Mouse (Mus musculus) embryonic fibroblast, embryonic 13.5 days (primary cell): Measurements from ENCODE around the gene C8g.

Experiments
- CTCF ChIP-seq: IDR thresholded peaks from 2 replicates; pipeline ENCODE4 v1.5.1; 2011; ENCODE audit warnings: mild to moderate bottlenecking, control low read depth, low read length, moderate library complexity, borderline replicate concordance; ENCODE audit not compliant: insufficient read depth
- POLR2A ChIP-seq: IDR thresholded peaks from 2 replicates; pipeline ENCODE4 v1.6.1; 2011; ENCODE audit warnings: low read depth, mild to moderate bottlenecking, control low read depth, low read length, moderate library complexity

GRCm38 (mm10) chr2:25487965-25488670 lies 13.4 kb downstream of the C8g start:
- no peak for TF ChIP-seq CTCF
- no peak for TF ChIP-seq POLR2A
